Mouse (Mus musculus): ENCODE results near the gene Myb. TPM values are rescaled to one million over a fixed set of nuclear protein-coding genes. Genes with fewer than 3 reads are reported as not detected.
"Not testable (repeated sequence)": the region's sequence is repeated elsewhere in the genome, so short reads cannot be mapped to it uniquely, and the experiment has no call there.

Gene Myb
- total RNA-seq, 2 experiments from 2014 or later: 604 to 711 TPM

GRCm38 (mm10) chr10:21172650-21173200 lies 11.9 kb upstream of the Myb start:
- ATAC-seq (replicated peaks; ENCODE audit: poor library complexity, severe bottlenecking): no peak; the same call in 1 of the 2 replicates

GRCm38 (mm10) chr10:21168466-21168865 lies 7.7 kb upstream of the Myb start:
- no peak for ATAC-seq (replicated peaks; ENCODE audit: poor library complexity, severe bottlenecking)

GRCm38 (mm10) chr10:21167842-21168241 lies 7.1 kb upstream of the Myb start:
- ATAC-seq (replicated peaks; ENCODE audit: poor library complexity, severe bottlenecking): no peak

GRCm38 (mm10) chr10:21167165-21167564 lies 6.4 kb upstream of the Myb start:
- no peak for ATAC-seq (replicated peaks; ENCODE audit: poor library complexity, severe bottlenecking)

- no peak for ATAC-seq (replicated peaks; ENCODE audit: poor library complexity, severe bottlenecking)
These were observed 4.6 kb upstream of the Myb start for GRCm38 (mm10) chr10:21165411-21165810.

GRCm38 (mm10) chr10:21162124-21162523 lies 1.3 kb upstream of the Myb start:
- no peak for ATAC-seq (replicated peaks; ENCODE audit: poor library complexity, severe bottlenecking)

GRCm38 (mm10) chr10:21161359-21162094 lies 743 bp upstream of the Myb start:
- ATAC-seq (replicated peaks; ENCODE audit: poor library complexity, severe bottlenecking): peak; percentile 51

- peak; percentile 6; the same call in 1 of the 2 replicates for ATAC-seq (replicated peaks; ENCODE audit: poor library complexity, severe bottlenecking)
These were observed 938 bp downstream of the Myb start for GRCm38 (mm10) chr10:21159697-21160394.

GRCm38 (mm10) chr10:21158918-21159443 lies 1.8 kb downstream of the Myb start:
- ATAC-seq (replicated peaks; ENCODE audit: poor library complexity, severe bottlenecking): peak; percentile 30

GRCm38 (mm10) chr10:21158111-21158917 lies 2.5 kb downstream of the Myb start:
- 0 out of 2 replicates have a peak, but pooled peaks have one; percentile 10 for ATAC-seq (replicated peaks; ENCODE audit: poor library complexity, severe bottlenecking)

- no peak for ATAC-seq (replicated peaks; ENCODE audit: poor library complexity, severe bottlenecking)
These were observed 3.8 kb downstream of the Myb start for GRCm38 (mm10) chr10:21156953-21157499.

- peak; percentile 8; the same call in 1 of the 2 replicates for ATAC-seq (replicated peaks; ENCODE audit: poor library complexity, severe bottlenecking)
These were observed 4.4 kb downstream of the Myb start for GRCm38 (mm10) chr10:21156416-21156815.

- no peak for ATAC-seq (replicated peaks; ENCODE audit: poor library complexity, severe bottlenecking)
These were observed 5.9 kb downstream of the Myb start for GRCm38 (mm10) chr10:21154927-21155326.

- peak; percentile 60 for ATAC-seq (replicated peaks; ENCODE audit: poor library complexity, severe bottlenecking)
These were observed 7.4 kb downstream of the Myb start for GRCm38 (mm10) chr10:21153433-21153832.

GRCm38 (mm10) chr10:21152812-21153211 lies 8.0 kb downstream of the Myb start:
- no peak for ATAC-seq (replicated peaks; ENCODE audit: poor library complexity, severe bottlenecking)

GRCm38 (mm10) chr10:21151320-21151719 lies 9.5 kb downstream of the Myb start:
- no peak for ATAC-seq (replicated peaks; ENCODE audit: poor library complexity, severe bottlenecking)

GRCm38 (mm10) chr10:21149945-21150344 lies 10.8 kb downstream of the Myb start:
- ATAC-seq (replicated peaks; ENCODE audit: poor library complexity, severe bottlenecking): not testable (repeated sequence)

GRCm38 (mm10) chr10:21146719-21147118 lies 14.1 kb downstream of the Myb start:
- ATAC-seq (replicated peaks; ENCODE audit: poor library complexity, severe bottlenecking): peak; percentile 45

GRCm38 (mm10) chr10:21146263-21146662 lies 14.5 kb downstream of the Myb start:
- peak; percentile 85 for ATAC-seq (replicated peaks; ENCODE audit: poor library complexity, severe bottlenecking)
